Mouse (Mus musculus): ENCODE measurements at regions not wholly inside any gene's neighbourhood (a gene's known extent, or its start where the extent isn't known, plus 50 kb on each side); places are given as distances from the start of the nearest gene placed in this dataset.

GRCm38 (mm10) chr4:12285983-12286382 lies 114.2 kb upstream of the Fam92a start:
- Histone ChIP-seq H3K9me3 (ENCODE audit: control insufficient read depth, low read length) (peaks cover 4% of the 10 kb centered on the region), H3K4me1 (ENCODE audit: control insufficient read depth, insufficient read depth, low read length) (0 out of 2 replicates have a peak, but pooled peaks cover 3% of the 10 kb centered on the region), H3K36me3 (ENCODE audit: control insufficient read depth, insufficient read depth, low read length) (no peaks in the 10 kb centered on the region), H3K27ac (replicated peaks; ENCODE audit: low read depth, low read length) (0 out of 2 replicates have a peak overlapping the region, but pooled peaks have one; percentile 32), H3K9ac (replicated peaks; ENCODE audit: low read length) (no peak overlapping the region), H3K4me2 (ENCODE audit: low read length) (no peak overlapping the region), H3K27me3 (ENCODE audit: control insufficient read depth, insufficient read depth, low read length) (no peaks in the 10 kb centered on the region), H3K4me3 (replicated peaks; ENCODE audit: low read depth, low read length) (no peak overlapping the region)
- DNase-seq (no peak), ATAC-seq (ENCODE audit: low FRiP score, low TSS enrichment) (peak; percentile 48; the same call in 1 of the 2 replicates)

DNA sequence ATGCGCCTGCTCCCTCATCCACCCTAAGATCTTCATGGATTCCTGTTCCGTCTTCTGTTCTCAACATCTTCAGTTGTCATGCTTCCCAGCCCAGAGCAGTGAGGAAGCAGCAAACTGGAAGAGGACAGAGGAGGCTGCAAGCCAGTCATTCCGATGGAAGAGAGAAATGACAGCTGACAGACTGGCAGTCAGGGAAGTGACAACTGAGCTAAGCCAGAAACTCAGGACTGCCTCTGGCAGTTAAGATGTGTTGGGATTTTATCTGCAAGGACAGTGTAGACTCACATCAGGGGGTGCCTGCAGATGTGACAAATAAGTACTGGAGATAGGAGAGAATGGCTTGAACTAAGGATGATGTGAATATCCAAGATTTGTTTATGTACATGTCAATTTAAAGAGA lies 106.1 kb upstream of the Fam92a start:
- Histone ChIP-seq H3K4me1 (ENCODE audit: control insufficient read depth, insufficient read depth, low read length) (no peaks in the 10 kb centered on the region), H3K4me2 (ENCODE audit: low read length) (no peak overlapping the region), H3K27ac (replicated peaks; ENCODE audit: low read depth, low read length) (no peak overlapping the region), H3K9me3 (ENCODE audit: control insufficient read depth, low read length) (no peaks in the 10 kb centered on the region), H3K4me3 (replicated peaks; ENCODE audit: low read depth, low read length) (no peak overlapping the region), H3K36me3 (ENCODE audit: control insufficient read depth, insufficient read depth, low read length) (no peaks in the 10 kb centered on the region), H3K27me3 (ENCODE audit: control insufficient read depth, insufficient read depth, low read length) (no peaks in the 10 kb centered on the region), H3K9ac (replicated peaks; ENCODE audit: low read length) (no peak overlapping the region)
- no peak for DNase-seq
- no peak for ATAC-seq (ENCODE audit: low FRiP score, low TSS enrichment)
- 80% methylated on average over 3 of the region's 3 CpGs for WGBS

- DNase-seq (no peak), ATAC-seq (ENCODE audit: low FRiP score, low TSS enrichment) (no peak)
- Histone ChIP-seq H3K36me3 (ENCODE audit: control insufficient read depth, insufficient read depth, low read length) (no peaks in the 10 kb centered on the region), H3K27me3 (ENCODE audit: control insufficient read depth, insufficient read depth, low read length) (no peaks in the 10 kb centered on the region), H3K9ac (replicated peaks; ENCODE audit: low read length) (no peak overlapping the region), H3K4me1 (ENCODE audit: control insufficient read depth, insufficient read depth, low read length) (no peaks in the 10 kb centered on the region), H3K4me3 (replicated peaks; ENCODE audit: low read depth, low read length) (no peak overlapping the region), H3K4me2 (ENCODE audit: low read length) (no peak overlapping the region), H3K9me3 (ENCODE audit: control insufficient read depth, low read length) (no peaks in the 10 kb centered on the region), H3K27ac (replicated peaks; ENCODE audit: low read depth, low read length) (no peak overlapping the region)
- WGBS, result 80% methylated on average over 6 of the region's 6 CpGs
Observed at GRCm38 (mm10) chr4:12273369-12273768, 101.6 kb upstream of the Fam92a start.

- H3K27me3 ChIP-seq (ENCODE audit: control insufficient read depth, insufficient read depth, low read length), result no peaks in the 10 kb centered on the region
- no peaks in the 10 kb centered on the region for H3K36me3 ChIP-seq (ENCODE audit: control insufficient read depth, insufficient read depth, low read length)
- ATAC-seq (ENCODE audit: low FRiP score, low TSS enrichment), result no peak
- no peaks in the 10 kb centered on the region for H3K4me1 ChIP-seq (ENCODE audit: control insufficient read depth, insufficient read depth, low read length)
- no peak overlapping the region; the same call in 1 of the 2 replicates for H3K9ac ChIP-seq (replicated peaks; ENCODE audit: low read length)
- 27% methylated on average over 6 of the region's 6 CpGs for WGBS
- no peak overlapping the region for H3K4me3 ChIP-seq (replicated peaks; ENCODE audit: low read depth, low read length)
- no peak overlapping the region for H3K27ac ChIP-seq (replicated peaks; ENCODE audit: low read depth, low read length)
- DNase-seq, result no peak
- no peaks in the 10 kb centered on the region for H3K9me3 ChIP-seq (ENCODE audit: control insufficient read depth, low read length)
- H3K4me2 ChIP-seq (ENCODE audit: low read length), result no peak overlapping the region
Observed at GRCm38 (mm10) chr4:12272914-12273313, 101.1 kb upstream of the Fam92a start.

DNA sequence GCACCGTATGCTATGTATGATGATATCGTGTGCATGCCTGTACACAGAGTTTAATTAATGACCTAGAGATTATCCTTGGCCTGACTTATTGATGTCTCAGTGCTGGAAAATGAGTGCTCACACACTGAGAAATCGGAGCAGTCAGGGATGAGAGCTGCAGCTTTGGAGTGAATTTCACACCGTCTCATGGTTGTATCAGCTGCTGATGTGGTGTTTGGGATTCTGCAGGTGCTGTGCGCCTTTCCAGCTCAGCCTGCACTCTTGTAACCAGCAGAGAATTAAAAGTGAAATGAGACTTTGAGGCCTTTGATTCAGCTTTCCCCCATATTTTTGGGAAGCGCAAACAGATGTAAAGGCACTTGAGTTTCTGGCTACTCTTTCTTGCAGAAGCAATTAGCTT lies 100.6 kb upstream of the Fam92a start:
- Histone ChIP-seq H3K27me3 (ENCODE audit: control insufficient read depth, insufficient read depth, low read length) (no peaks in the 10 kb centered on the region), H3K4me2 (ENCODE audit: low read length) (no peak overlapping the region), H3K36me3 (ENCODE audit: control insufficient read depth, insufficient read depth, low read length) (no peaks in the 10 kb centered on the region), H3K9me3 (ENCODE audit: control insufficient read depth, low read length) (no peaks in the 10 kb centered on the region), H3K4me1 (ENCODE audit: control insufficient read depth, insufficient read depth, low read length) (no peaks in the 10 kb centered on the region), H3K4me3 (replicated peaks; ENCODE audit: low read depth, low read length) (no peak overlapping the region), H3K27ac (replicated peaks; ENCODE audit: low read depth, low read length) (no peak overlapping the region), H3K9ac (replicated peaks; ENCODE audit: low read length) (no peak overlapping the region)
- peak; percentile 31 for DNase-seq
- WGBS, result 51% methylated on average over 6 of the region's 6 CpGs
- ATAC-seq (ENCODE audit: low FRiP score, low TSS enrichment), result no peak

- ATAC-seq (ENCODE audit: low FRiP score, low TSS enrichment), result peak; percentile 43; the same call in 1 of the 2 replicates
- Histone ChIP-seq H3K9me3 (ENCODE audit: control insufficient read depth, low read length) (no peaks in the 10 kb centered on the region), H3K4me1 (ENCODE audit: control insufficient read depth, insufficient read depth, low read length) (peaks cover 8% of the 10 kb centered on the region; the same call in 1 of the 2 replicates), H3K36me3 (ENCODE audit: control insufficient read depth, insufficient read depth, low read length) (no peaks in the 10 kb centered on the region), H3K4me2 (ENCODE audit: low read length) (peak overlapping the region; percentile 36; the same call in 1 of the 2 replicates), H3K27me3 (ENCODE audit: control insufficient read depth, insufficient read depth, low read length) (no peaks in the 10 kb centered on the region), H3K9ac (replicated peaks; ENCODE audit: low read length) (no peak overlapping the region), H3K4me3 (replicated peaks; ENCODE audit: low read depth, low read length) (no peak overlapping the region), H3K27ac (replicated peaks; ENCODE audit: low read depth, low read length) (peak overlapping the region; percentile 66; the same call in 1 of the 2 replicates)
- DNase-seq, result no peak
Observed at GRCm38 (mm10) chr4:12263746-12264145, 91.9 kb upstream of the Fam92a start.

GRCm38 (mm10) chr4:12263197-12263596 lies 91.4 kb upstream of the Fam92a start:
- H3K36me3 ChIP-seq (ENCODE audit: control insufficient read depth, insufficient read depth, low read length), result no peaks in the 10 kb centered on the region
- peaks cover 8% of the 10 kb centered on the region; the same call in 1 of the 2 replicates for H3K4me1 ChIP-seq (ENCODE audit: control insufficient read depth, insufficient read depth, low read length)
- H3K27me3 ChIP-seq (ENCODE audit: control insufficient read depth, insufficient read depth, low read length), result no peaks in the 10 kb centered on the region
- ATAC-seq (ENCODE audit: low FRiP score, low TSS enrichment) (peak; percentile 85), DNase-seq (peak; percentile 82)
- H3K4me3 ChIP-seq (replicated peaks; ENCODE audit: low read depth, low read length), result no peak overlapping the region
- H3K9ac ChIP-seq (replicated peaks; ENCODE audit: low read length), result no peak overlapping the region
- no peaks in the 10 kb centered on the region for H3K9me3 ChIP-seq (ENCODE audit: control insufficient read depth, low read length)
- WGBS, result 21% methylated on average over 10 of the region's 10 CpGs
- H3K27ac ChIP-seq (replicated peaks; ENCODE audit: low read depth, low read length), result peak overlapping the region; percentile 66; the same call in 1 of the 2 replicates
- H3K4me2 ChIP-seq (ENCODE audit: low read length), result peak overlapping the region; percentile 36

DNA sequence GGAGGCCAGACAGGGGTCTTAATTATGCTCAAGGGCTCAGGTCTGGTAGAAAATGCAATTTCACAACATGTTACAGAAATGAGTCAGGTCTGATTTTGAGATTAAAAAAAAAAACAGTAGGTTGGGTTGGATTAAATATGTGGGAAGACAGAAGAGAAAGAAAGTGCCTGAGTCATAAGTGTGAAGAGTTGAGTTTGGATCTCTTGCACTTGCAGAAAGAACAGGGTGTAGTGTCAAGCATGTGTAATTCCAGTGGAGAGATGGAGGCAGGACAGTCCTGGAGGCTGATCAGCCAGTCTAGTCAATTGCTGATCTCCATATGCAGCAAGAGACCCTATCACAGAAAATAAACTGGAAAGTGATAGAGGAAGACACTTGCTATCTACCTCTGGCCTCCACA lies 76.2 kb upstream of the Fam92a start:
- Histone ChIP-seq H3K27me3 (ENCODE audit: control insufficient read depth, insufficient read depth, low read length) (no peaks in the 10 kb centered on the region), H3K36me3 (ENCODE audit: control insufficient read depth, insufficient read depth, low read length) (no peaks in the 10 kb centered on the region), H3K4me1 (ENCODE audit: control insufficient read depth, insufficient read depth, low read length) (no peaks in the 10 kb centered on the region), H3K9ac (replicated peaks; ENCODE audit: low read length) (no peak overlapping the region), H3K4me2 (ENCODE audit: low read length) (no peak overlapping the region), H3K27ac (replicated peaks; ENCODE audit: low read depth, low read length) (no peak overlapping the region), H3K9me3 (ENCODE audit: control insufficient read depth, low read length) (no peaks in the 10 kb centered on the region), H3K4me3 (replicated peaks; ENCODE audit: low read depth, low read length) (no peak overlapping the region)
- ATAC-seq (ENCODE audit: low FRiP score, low TSS enrichment) (no peak), DNase-seq (no peak)

- H3K9ac ChIP-seq (replicated peaks; ENCODE audit: low read length), result no peak overlapping the region
Observed at GRCm38 (mm10) chr4:12246595-12246994, 74.8 kb upstream of the Fam92a start.

More at GRCm38 (mm10) chr4:12246595-12246994, 74.8 kb upstream of the Fam92a start:
- no peaks in the 10 kb centered on the region for H3K9me3 ChIP-seq (ENCODE audit: control insufficient read depth, low read length)
- no peaks in the 10 kb centered on the region for H3K36me3 ChIP-seq (ENCODE audit: control insufficient read depth, insufficient read depth, low read length)
- DNase-seq, result no peak
- ATAC-seq (ENCODE audit: low FRiP score, low TSS enrichment), result no peak
- peaks cover 5% of the 10 kb centered on the region; the same call in 1 of the 2 replicates for H3K4me1 ChIP-seq (ENCODE audit: control insufficient read depth, insufficient read depth, low read length)
- no peak overlapping the region for H3K4me3 ChIP-seq (replicated peaks; ENCODE audit: low read depth, low read length)
- no peak overlapping the region for H3K27ac ChIP-seq (replicated peaks; ENCODE audit: low read depth, low read length)
- no peaks in the 10 kb centered on the region for H3K27me3 ChIP-seq (ENCODE audit: control insufficient read depth, insufficient read depth, low read length)
- H3K4me2 ChIP-seq (ENCODE audit: low read length), result no peak overlapping the region
- 73% methylated on average over 4 of the region's 4 CpGs for WGBS

Data from midbrain, embryonic 14.5 days (tissue).